Mouse (Mus musculus) kidney, adult 8-10 months (tissue): ENCODE measurements at regions not wholly inside any gene's neighbourhood (a gene's known extent, or its start where the extent isn't known, plus 50 kb on each side); places are given as distances from the start of the nearest gene placed in this dataset.

Experiments
- DNase-seq, 2 experiments: peaks; one replicate each; pipeline ENCODE4 v3.0.0; 2022

DNA sequence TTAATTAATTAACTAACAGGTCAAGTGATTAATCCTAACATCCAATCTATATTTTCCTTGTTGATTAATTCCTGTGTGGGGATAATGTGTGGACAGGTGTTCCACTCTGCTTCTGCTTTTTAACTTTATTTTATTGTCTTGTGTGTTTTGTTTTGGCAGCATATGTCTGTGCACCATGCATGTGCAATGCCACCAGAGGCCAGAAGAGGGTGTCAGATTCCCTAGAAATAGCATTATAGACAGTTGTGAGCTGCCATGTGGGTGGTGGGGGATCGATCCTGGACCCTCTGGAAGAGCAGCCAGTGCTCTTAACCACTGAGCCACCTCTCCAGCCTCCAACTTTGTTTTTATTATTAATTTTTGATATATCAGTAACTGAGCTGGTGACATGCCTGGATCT, 65.6 kb downstream of the En1 start:
- no peak for DNase-seq

DNA sequence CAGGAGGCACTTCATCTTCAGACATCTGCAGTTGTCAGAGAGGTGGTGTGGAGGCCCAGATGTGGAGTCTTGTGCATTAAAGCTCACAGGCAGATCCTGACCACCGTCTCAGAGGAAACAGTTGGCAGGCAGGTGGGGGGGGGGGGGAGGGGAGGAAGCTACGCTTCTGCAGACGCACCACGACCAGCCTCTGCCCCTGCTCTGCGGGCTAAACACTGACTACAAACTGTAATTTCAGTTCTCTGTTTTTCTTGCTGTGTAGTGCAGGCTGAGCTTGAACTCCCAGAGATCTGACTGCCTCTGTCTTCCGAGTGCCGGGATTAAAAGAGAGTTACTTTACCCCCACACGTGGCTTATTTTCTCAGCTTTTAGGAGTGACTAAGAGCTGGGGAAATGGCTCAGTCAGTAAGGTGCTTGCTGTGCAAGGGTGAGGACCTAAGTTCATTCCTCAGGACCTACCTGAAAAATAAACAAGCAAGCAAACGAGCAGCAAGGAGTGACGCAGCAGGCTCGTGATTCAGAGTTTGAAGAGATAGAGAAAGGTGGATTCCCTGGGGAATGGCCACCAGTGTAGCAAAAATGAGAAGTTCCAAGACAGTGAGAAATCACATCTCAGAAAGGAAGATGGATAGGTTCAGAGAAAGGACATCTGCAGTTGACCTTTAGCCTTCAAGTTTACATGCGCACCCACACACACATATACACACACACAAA, 81.5 kb downstream of the En1 start:
- DNase-seq, result no peak

DNA sequence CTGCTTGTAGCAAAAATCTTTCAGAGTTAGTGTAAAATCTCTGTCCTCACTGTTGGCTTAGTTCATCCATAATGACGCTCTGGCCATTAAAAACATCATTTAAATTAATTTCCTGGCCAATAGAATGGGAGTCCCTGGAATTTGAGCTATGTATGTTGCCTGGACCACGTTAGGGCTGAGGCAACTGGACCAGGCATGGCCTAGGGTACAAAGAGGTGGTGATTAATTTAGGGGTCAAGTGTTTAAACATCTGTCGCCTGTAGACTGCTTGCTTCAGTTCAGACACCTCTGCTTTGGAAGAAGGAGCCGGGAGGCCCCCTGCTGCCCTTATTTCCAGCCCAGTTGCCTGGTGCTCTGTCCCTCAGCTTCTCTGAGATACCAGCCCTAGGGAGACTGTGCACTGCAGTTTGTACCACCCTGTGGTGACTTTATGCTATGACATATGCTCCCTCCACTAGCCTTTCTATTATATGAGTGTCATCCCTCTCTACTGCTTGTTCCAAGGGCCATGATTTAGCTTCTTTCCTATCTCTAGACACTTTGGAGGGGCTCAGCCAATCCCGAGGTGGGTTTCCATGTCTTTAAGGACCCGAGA, 83.5 kb downstream of the En1 start:
- no peak for DNase-seq

DNA sequence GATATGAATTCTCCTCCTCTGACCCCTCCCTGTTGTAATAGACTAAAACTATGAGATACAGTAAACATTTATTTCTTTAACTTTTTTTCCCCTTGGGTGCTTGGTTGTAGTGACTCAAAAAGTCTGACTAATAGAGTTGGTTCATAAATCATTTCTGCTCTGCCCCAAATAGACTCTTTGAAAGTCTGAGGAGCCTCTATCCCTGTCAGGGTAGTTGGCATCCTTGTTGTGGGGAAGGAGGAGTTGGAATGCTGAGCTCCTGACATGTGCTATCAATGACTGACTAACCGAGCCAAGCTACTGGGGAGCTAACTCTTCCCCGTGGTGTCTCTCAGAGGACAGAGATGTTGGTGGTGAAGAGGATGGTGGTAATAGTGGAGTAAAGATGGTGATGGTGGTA, 89.4 kb downstream of the En1 start:
- no peak for DNase-seq

DNA sequence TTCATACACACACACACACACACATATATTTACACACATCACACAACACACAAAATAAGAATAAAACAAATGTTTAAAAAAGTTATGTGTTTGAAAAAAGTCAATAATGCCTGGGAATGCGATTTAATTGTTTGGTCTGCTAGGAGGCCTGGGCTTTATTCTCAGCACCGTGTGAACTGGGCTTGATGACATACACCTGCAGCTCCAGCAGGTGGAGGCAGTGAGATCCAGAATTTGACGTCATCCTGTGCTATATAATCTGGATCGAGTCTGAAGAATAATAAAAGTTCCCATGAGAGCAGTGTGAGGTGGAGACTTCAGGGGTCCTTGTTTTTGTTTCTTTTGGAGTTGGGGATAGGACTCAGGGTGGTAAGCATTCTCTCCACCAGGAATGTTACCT, 96.0 kb downstream of the En1 start:
- DNase-seq, result no peak

DNA sequence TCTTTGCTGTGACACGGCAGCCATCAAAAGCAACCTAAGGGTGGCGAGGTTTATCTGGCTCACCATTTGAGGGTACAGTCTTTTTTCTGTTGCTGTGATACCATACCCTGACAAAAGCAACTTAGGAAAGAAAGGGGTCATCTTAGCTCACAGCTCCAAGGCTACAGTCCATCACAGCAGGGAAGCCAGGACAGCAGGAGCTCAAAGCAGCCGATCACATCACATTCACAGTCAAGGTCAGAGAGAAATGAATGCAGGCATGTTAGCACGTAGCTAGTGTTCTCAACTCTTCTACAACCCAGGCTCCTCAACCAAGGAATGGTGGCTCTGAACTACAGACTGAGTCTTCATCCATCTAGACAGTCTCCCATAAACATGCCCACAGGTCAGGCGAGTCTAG, 102.0 kb downstream of the En1 start:
- DNase-seq, result no peak

- no peak for DNase-seq
Measured at GRCm38 (mm10) chr1:120706011-120706410, 103.8 kb downstream of the En1 start.

- no peak for DNase-seq
Measured at GRCm38 (mm10) chr1:120708511-120708910, 106.3 kb downstream of the En1 start.

DNA sequence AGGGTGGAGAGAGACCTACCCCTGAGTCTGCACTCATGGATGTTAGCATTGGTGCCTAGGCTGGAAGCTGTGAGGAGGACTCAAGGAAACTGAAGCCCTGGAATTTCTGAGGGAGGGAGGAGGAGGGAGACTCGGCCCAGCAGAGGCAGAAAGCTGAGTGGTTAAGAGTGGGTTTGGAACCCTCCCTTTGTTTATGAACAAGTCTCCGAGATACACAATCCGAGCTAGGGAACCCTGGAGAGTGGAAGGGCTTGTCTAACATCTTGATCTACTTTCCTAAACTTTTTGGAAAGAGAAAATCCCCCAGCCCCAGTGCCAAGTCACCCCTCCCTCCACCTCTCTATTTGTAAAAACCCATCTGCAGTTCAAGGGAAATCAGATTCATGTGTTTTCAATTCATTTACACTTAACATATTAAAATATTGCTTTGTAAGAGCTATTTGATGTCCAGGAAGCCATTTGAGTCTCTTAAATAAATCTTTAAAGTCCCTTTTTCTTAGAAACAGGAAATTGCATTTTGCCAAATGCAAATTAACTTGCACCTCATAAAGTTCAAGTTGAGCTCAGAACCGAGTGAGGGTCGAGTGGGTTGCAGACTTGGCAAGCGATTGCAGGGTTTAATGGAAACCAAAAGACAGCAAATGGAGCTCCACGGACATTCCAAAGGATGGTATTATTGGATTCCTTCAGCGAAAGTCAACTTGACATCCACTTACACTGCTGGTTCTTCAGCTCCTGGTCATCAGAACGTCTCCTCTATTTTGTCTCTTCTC, 113.1 kb downstream of the En1 start:
- DNase-seq, result no peak

- DNase-seq, result no peak
Measured at GRCm38 (mm10) chr1:120726777-120727176, 124.6 kb downstream of the En1 start.

DNA sequence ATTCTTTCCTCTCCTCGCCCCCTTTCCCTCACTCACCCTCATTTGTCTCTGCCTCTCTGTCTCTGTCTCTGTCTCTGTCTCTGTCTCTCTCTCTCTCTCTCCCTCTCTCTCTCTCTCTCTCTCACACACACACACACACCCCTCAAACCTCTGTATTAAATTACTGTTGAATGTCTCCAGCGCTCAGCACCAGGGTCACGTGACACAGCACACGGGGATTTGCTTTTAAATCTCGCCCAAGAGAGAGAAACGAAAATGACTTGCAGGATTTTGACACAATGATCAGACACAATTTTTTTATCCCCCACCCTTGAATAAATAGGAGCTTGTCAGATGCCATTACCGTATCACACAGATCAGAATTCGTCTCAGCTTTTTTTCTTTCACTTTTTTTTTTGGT, 125.2 kb downstream of the En1 start:
- no peak for DNase-seq

- DNase-seq, result no peak
Measured at GRCm38 (mm10) chr1:120732003-120732402, 129.8 kb downstream of the En1 start.

DNA sequence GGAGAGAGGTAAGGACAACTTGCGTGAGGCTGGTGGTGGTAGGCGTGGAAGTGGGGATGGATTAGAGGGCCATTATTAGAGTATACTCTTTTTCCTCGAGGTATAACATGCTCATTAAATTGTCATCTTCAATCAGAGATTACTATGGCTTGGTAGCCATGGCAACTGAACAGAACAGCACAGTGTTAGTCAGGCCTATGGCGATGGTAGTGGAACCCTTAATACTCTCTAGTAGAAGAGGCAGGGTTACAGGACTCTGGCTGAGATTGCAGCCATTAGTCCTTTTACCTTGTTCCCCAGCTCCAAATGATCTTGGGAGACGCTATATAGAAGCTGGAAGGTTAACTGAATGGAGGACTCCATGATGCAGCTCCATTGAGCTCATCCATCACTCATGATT, 131.5 kb downstream of the En1 start:
- DNase-seq, result no peak

GRCm38 (mm10) chr1:120734846-120735245, 132.6 kb downstream of the En1 start:
- DNase-seq, result no peak

DNA sequence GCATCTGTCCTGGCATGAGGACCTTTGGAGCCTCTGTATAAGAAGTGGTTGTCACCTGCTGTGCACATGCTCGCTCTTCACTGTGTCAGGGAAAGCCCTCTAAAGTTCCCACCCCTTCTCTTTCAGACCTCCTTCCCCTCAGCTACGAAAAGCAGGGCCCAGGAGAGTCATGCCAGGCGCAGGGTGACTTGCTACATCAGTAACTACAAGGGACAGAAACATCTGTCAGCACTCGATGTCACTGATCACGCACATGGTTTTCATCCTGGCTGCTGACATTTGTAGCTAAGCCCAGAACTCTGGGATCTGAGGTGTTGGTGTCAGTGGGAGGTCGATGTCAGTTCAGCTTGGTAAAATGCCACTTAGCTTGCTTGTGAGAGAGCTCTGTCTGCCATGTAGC, 137.3 kb downstream of the En1 start:
- no peak for DNase-seq

GRCm38 (mm10) chr1:120741091-120741740, 139.0 kb downstream of the En1 start:
- no peak for DNase-seq

- no peak for DNase-seq
Measured at GRCm38 (mm10) chr1:120748963-120749362, 146.7 kb downstream of the En1 start.

DNA sequence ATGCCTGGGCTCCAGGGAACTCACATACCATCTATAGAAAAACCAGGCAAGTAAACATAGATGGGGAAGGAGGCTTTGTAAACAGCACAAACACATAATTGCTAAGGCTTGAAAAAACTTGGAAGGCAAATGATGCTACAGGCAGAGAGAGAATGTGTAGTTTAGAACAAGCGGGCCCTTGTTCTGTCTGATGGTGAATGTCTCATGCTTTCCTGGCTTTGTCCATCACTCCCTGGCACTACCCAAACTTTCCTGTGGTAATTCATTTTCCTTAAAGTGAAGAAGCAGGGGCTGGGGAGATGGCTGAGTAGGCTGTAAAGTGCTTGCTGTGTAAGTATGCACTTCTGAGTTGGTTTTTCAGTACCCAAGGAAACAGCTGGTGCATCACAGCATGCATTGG, 151.2 kb downstream of the En1 start:
- no peak for DNase-seq

GRCm38 (mm10) chr1:120754337-120754736, 152.1 kb downstream of the En1 start:
- no peak for DNase-seq

DNA sequence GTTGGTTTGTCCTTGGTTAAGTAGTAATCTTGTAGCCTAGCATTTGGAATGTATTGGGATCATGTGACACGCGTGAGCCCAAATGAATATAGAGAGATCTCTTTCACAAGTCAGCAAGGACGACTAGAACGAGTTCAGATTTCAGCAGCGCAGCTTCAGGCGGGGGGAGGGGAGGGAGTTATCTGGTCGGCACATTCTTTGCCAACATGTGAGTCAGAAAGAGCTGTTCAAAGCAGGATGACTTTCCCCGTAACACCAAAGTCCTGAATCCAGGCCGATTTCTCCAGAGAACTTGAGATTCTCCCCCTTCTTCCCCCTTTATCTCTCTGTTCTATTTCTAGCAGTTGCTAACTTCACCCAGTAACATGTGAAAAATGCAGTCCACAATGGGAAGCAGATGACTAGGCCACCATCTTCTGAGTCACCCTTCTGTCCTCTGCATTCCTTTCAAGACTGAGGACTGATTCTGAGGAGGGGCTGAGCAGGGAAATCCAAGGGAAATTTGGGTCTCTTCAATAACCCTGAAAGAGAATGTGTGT, 155.1 kb downstream of the En1 start:
- no peak for DNase-seq

GRCm38 (mm10) chr1:120758172-120758571, 156.0 kb downstream of the En1 start:
- no peak for DNase-seq

- no peak for DNase-seq
Measured at GRCm38 (mm10) chr1:120758762-120759161, 156.5 kb downstream of the En1 start.

DNA sequence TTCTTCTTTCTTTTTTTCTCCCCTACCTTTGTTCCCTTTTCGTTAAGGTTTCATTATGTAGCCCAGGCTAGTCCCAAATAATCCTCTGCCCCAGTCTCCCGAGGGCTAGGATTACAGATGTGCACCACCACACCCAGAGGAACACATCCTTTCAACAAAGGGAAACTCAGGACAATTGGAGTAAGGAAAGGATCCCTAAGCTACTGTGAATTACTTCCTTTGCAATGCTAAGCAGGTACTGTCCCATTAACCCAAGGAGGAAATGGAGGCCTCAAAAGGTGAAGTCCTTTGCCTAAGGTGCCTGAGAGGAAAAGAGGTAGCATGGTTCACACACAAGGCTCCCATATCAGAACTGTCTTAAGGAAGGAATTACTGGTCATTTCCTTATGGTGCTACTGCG, 157.2 kb downstream of the En1 start:
- DNase-seq, result no peak
